Mouse (Mus musculus) hindbrain, embryonic 10.5 days (tissue): ENCODE data around the gene Gm10128. TPM values are rescaled to one million over a fixed set of nuclear protein-coding genes. Genes with fewer than 3 reads are reported as not detected.
"Not testable (repeated sequence)": the region's sequence is repeated elsewhere in the genome, so short reads cannot be mapped to it uniquely, and the experiment has no call there.

Source experiments
- DNase-seq: peaks from one replicate; pipeline ENCODE4 v3.0.0-alpha.2; 2017; ENCODE audit warnings: low spot score
- H3K27ac ChIP-seq: fragments of 300-500 bp; sonication (generic); 2 replicates; pipeline ENCODE4 v1.5.1; 2016; ENCODE audit warnings: mild to moderate bottlenecking, moderate library complexity
- H3K27me3 ChIP-seq: fragments of 300-500 bp; sonication (generic); 2 replicates; pipeline ENCODE4 v1.6.1; 2016; ENCODE audit warnings: mild to moderate bottlenecking; ENCODE audit not compliant: poor library complexity, insufficient read depth, severe bottlenecking
- H3K36me3 ChIP-seq: fragments of 300-500 bp; sonication (generic); 2 replicates; pipeline ENCODE4 v1.6.1; 2016; ENCODE audit warnings: mild to moderate bottlenecking, moderate library complexity
- H3K4me1 ChIP-seq: fragments of 300-500 bp; sonication (generic); replicated peaks from 2 replicates; pipeline ENCODE4 v1.6.1; 2016; ENCODE audit warnings: mild to moderate bottlenecking
- H3K4me3 ChIP-seq: fragments of 300-500 bp; sonication (generic); 2 replicates; pipeline ENCODE4 v1.5.1; 2016; ENCODE audit warnings: mild to moderate bottlenecking, moderate library complexity
- H3K9me3 ChIP-seq: fragments of 300-500 bp; sonication (generic); 2 replicates; pipeline ENCODE4 v1.6.1; 2016; ENCODE audit warnings: mild to moderate bottlenecking, moderate library complexity
- WGBS: fragments of 180-500 bp; shearing (Covaris S2); methylation state at CpG from one replicate; pipeline ENCODE4 v1.1.7; 2016; 5-methylcytosine and 5-hydroxymethylcytosine counted together
- polyA plus RNA-seq: library from polyadenylated mRNA; unstranded; fragments of >200 nt; fragmentation: Nextera tagmentation; extraction: Ambion mirVana; gene quantifications from 2 replicates; pipeline ENCODE4 v1.2.1, GENCODE M21; 2016

The Gm10128 gene
- not detected in 2 replicates for polyA plus RNA-seq

GRCm38 (mm10) chr14:7643872-7644271, at the start of gene Gm10128:
Gm10128 (minus strand) TSS chr14:7643972.
- not testable (repeated sequence) for H3K27ac ChIP-seq, H3K4me1 ChIP-seq, H3K27me3 ChIP-seq, H3K36me3 ChIP-seq, H3K4me3 ChIP-seq, DNase-seq, H3K9me3 ChIP-seq
- WGBS: no CpG with 5 or more reads among the region's 2 CpGs

GRCm38 (mm10) chr14:7681170-7681569, 37.4 kb upstream of the Gm10128 start:
- H3K27ac ChIP-seq, H3K4me1 ChIP-seq, H3K4me3 ChIP-seq, H3K27me3 ChIP-seq, H3K9me3 ChIP-seq, H3K36me3 ChIP-seq, DNase-seq: not testable (repeated sequence)
- WGBS: 64% methylated on average over 5 of the region's 5 CpGs

GRCm38 (mm10) chr14:7662491-7662890, 18.7 kb upstream of the Gm10128 start:
- not testable (repeated sequence) for H3K27me3 ChIP-seq, H3K27ac ChIP-seq, H3K4me1 ChIP-seq, DNase-seq, H3K9me3 ChIP-seq, H3K4me3 ChIP-seq, H3K36me3 ChIP-seq
- 86% methylated on average over 2 of the region's 2 CpGs for whole genome bisulfite sequencing

- H3K9me3 ChIP-seq, H3K36me3 ChIP-seq, H3K27me3 ChIP-seq, H3K4me1 ChIP-seq: not testable (repeated sequence)
- WGBS: 1% methylated on average over 56 of the region's 76 CpGs
- DNase-seq: peak; percentile 20
- H3K4me3 ChIP-seq: peak overlapping the region; percentile 53
- peak overlapping the region; percentile 77; the same call in 1 of the 2 replicates for H3K27ac ChIP-seq
These were observed 14.6 kb upstream of the Gm10128 start for GRCm38 (mm10) chr14:7658101-7659074.

- WGBS: 7% methylated on average over 9 of the region's 10 CpGs
- DNase-seq: not testable (repeated sequence)
These were observed 13.7 kb upstream of the Gm10128 start for GRCm38 (mm10) chr14:7657456-7657855.

GRCm38 (mm10) chr14:7595492-7595891, 48.3 kb downstream of the Gm10128 start, which contains the start of gene Gm10338:
Gm10338 (minus strand) TSS chr14:7595592.
- not testable (repeated sequence) for H3K36me3 ChIP-seq, H3K4me1 ChIP-seq, H3K27ac ChIP-seq, H3K9me3 ChIP-seq, H3K27me3 ChIP-seq, DNase-seq, H3K4me3 ChIP-seq
- no CpG with 5 or more reads among the region's 2 CpGs for WGBS

More at GRCm38 (mm10) chr14:7657456-7657855, 13.7 kb upstream of the Gm10128 start:
- H3K36me3 ChIP-seq, H3K4me3 ChIP-seq, H3K4me1 ChIP-seq, H3K9me3 ChIP-seq, H3K27me3 ChIP-seq, H3K27ac ChIP-seq: not testable (repeated sequence)

Other genes starting within 250 kb of the Gm10128 start
- not detected in 2 replicates for gene Gm3755, start 193.1 kb downstream of the Gm10128 start, polyA plus RNA-seq
- gene Gm3752, start 160.2 kb downstream of the Gm10128 start, polyA plus RNA-seq: 1.6 and 1.9 TPM in 2 replicates
- 0.95 and 0.98 TPM in 2 replicates for gene Gm3558, start 75.4 kb downstream of the Gm10128 start, polyA plus RNA-seq
- gene Gm10338, start 48.4 kb downstream of the Gm10128 start, polyA plus RNA-seq: not detected in 2 replicates
- not detected in 2 replicates for gene Gm26661, start 147.6 kb upstream of the Gm10128 start, polyA plus RNA-seq
- gene Flnb, start 174.0 kb upstream of the Gm10128 start, polyA plus RNA-seq: 17.2 and 19.8 TPM in 2 replicates